Mouse (Mus musculus) embryonic fibroblast, embryonic 13.5 days (primary cell): Measurements from ENCODE around the gene Zfp398. TPM values are rescaled to one million over a fixed set of nuclear protein-coding genes. Genes with fewer than 3 reads are reported as not detected.

Source experiments
- H3K27ac ChIP-seq: 2 replicates; pipeline ENCODE4 v1.5.1; 2012; ENCODE audit warnings: low read length, control low read depth, inconsistent platforms; ENCODE audit not compliant: insufficient read depth
- H3K4me1 ChIP-seq: 2 replicates; pipeline ENCODE4 v1.6.1; 2011; ENCODE audit warnings: low read length; ENCODE audit not compliant: control insufficient read depth, insufficient read depth
- H3K4me3 ChIP-seq: 2 replicates; pipeline ENCODE4 v1.5.1; 2011; ENCODE audit warnings: mild to moderate bottlenecking, control low read depth, low read length; ENCODE audit not compliant: insufficient read depth
- CTCF ChIP-seq: IDR thresholded peaks from 2 replicates; pipeline ENCODE4 v1.5.1; 2011; ENCODE audit warnings: mild to moderate bottlenecking, control low read depth, low read length, moderate library complexity, borderline replicate concordance; ENCODE audit not compliant: insufficient read depth
- POLR2A ChIP-seq: IDR thresholded peaks from 2 replicates; pipeline ENCODE4 v1.6.1; 2011; ENCODE audit warnings: low read depth, mild to moderate bottlenecking, control low read depth, low read length, moderate library complexity
- polyA plus RNA-seq: library from polyadenylated mRNA; stranded (reverse); fragments of >200 nt; gene quantifications from 2 replicates; pipeline ENCODE4 v1.2.4, GENCODE M21; 2011; ENCODE audit warnings: low read depth; ENCODE audit not compliant: missing spikeins, insufficient read length

The Zfp398 gene
- polyA plus RNA-seq, 1 experiment, result 8.1 TPM

- Histone ChIP-seq H3K4me1 (0 out of 2 replicates have a peak, but pooled peaks cover 6% of the 10 kb centered on the region), H3K4me3 (no peak overlapping the region)
Observed at GRCm38 (mm10) chr6:47880166-47880565, 44.7 kb downstream of the Zfp398 start.

GRCm38 (mm10) chr6:47888812-47889383 is 53.4 kb downstream of the Zfp398 start:
- TF ChIP-seq CTCF (no peak), POLR2A (no peak)
- no peaks in the 10 kb centered on the region for H3K4me1 ChIP-seq
- H3K27ac ChIP-seq, result no peak overlapping the region

More at GRCm38 (mm10) chr6:47880166-47880565, 44.7 kb downstream of the Zfp398 start:
- TF ChIP-seq POLR2A, result no peak
- TF ChIP-seq CTCF, result no peak
- no peak overlapping the region for H3K27ac ChIP-seq

GRCm38 (mm10) chr6:47899416-47899815 is 64.0 kb downstream of the Zfp398 start:
- Histone ChIP-seq H3K4me1 (no peaks in the 10 kb centered on the region), H3K4me3 (no peak overlapping the region)
- TF ChIP-seq CTCF (no peak), POLR2A (no peak)

More at GRCm38 (mm10) chr6:47888812-47889383, 53.4 kb downstream of the Zfp398 start:
- no peak overlapping the region for H3K4me3 ChIP-seq

GRCm38 (mm10) chr6:47903587-47903986 is 68.1 kb downstream of the Zfp398 start:
- no peak overlapping the region for H3K27ac ChIP-seq
- H3K4me3 ChIP-seq, result no peak overlapping the region
- no peaks in the 10 kb centered on the region for H3K4me1 ChIP-seq
- TF ChIP-seq POLR2A (no peak), CTCF (no peak)

More at GRCm38 (mm10) chr6:47899416-47899815, 64.0 kb downstream of the Zfp398 start:
- H3K27ac ChIP-seq, result no peak overlapping the region

GRCm38 (mm10) chr6:47904361-47904760 is 68.9 kb downstream of the Zfp398 start:
- H3K27ac ChIP-seq, result no peak overlapping the region
- no peak for TF ChIP-seq CTCF
- TF ChIP-seq POLR2A, result no peak
- H3K4me3 ChIP-seq, result no peak overlapping the region
- no peaks in the 10 kb centered on the region for H3K4me1 ChIP-seq

GRCm38 (mm10) chr6:47904917-47905695 is 69.6 kb downstream of the Zfp398 start:
- Histone ChIP-seq H3K27ac (no peak overlapping the region), H3K4me3 (no peak overlapping the region), H3K4me1 (no peaks in the 10 kb centered on the region)
- TF ChIP-seq POLR2A (no peak), CTCF (no peak)

GRCm38 (mm10) chr6:47906326-47906725 is 70.9 kb downstream of the Zfp398 start:
- no peak for TF ChIP-seq POLR2A
- no peak for TF ChIP-seq CTCF
- no peaks in the 10 kb centered on the region for H3K4me1 ChIP-seq
- H3K4me3 ChIP-seq, result no peak overlapping the region
- no peak overlapping the region for H3K27ac ChIP-seq

- Histone ChIP-seq H3K27ac (no peak overlapping the region), H3K4me3 (no peak overlapping the region), H3K4me1 (no peaks in the 10 kb centered on the region)
- TF ChIP-seq CTCF (no peak), POLR2A (no peak)
Observed at GRCm38 (mm10) chr6:47909007-47909406, 73.5 kb downstream of the Zfp398 start.

GRCm38 (mm10) chr6:47911650-47912049 is 76.2 kb downstream of the Zfp398 start:
- TF ChIP-seq CTCF (no peak), POLR2A (no peak)
- Histone ChIP-seq H3K27ac (no peak overlapping the region), H3K4me3 (no peak overlapping the region), H3K4me1 (no peaks in the 10 kb centered on the region)

GRCm38 (mm10) chr6:47912991-47913390 is 77.5 kb downstream of the Zfp398 start:
- H3K27ac ChIP-seq, result no peak overlapping the region
- TF ChIP-seq CTCF, result no peak
- TF ChIP-seq POLR2A, result no peak
- no peak overlapping the region for H3K4me3 ChIP-seq
- H3K4me1 ChIP-seq, result no peaks in the 10 kb centered on the region
